Mouse (Mus musculus) liver, embryonic 11.5 days (tissue): ENCODE data around the gene Sumo3. TPM values are rescaled to one million over a fixed set of nuclear protein-coding genes. Genes with fewer than 3 reads are reported as not detected.

ENCODE experiments used
- microRNA counts: library from miRNA; unstranded; fragments of <30 nt; microRNA quantifications from one replicate; lab custom pipeline; 2015
- microRNA-seq: library from miRNA; unstranded; fragments of <30 nt; microRNA quantifications from one replicate; pipeline ENCODE4, GENCODE M21; 2017; ENCODE audit warnings: borderline number of aligned reads
- polyA plus RNA-seq: library from polyadenylated mRNA; unstranded; fragments of >200 nt; fragmentation: Nextera tagmentation; extraction: Ambion mirVana; gene quantifications from 2 replicates; pipeline ENCODE4 v1.2.1, GENCODE M21; 2014

The Sumo3 gene
- polyA plus RNA-seq, 1 experiment from 2014 or later = 249 TPM

MicroRNA genes within 50 kb of the gene (microRNA counts, 519-probe panel; counts per million panel counts)
- not detected for microRNA mmu-miR-1930 (lab: Ali Mortazavi, UCI)

Small RNAs within 50 kb of the gene (microRNA-seq; reads per million reads assigned to microRNA genes)
- 44.7 reads per million, percentile 40 among the genes with 10 or more reads in this experiment for gene Mir1930

Other genes with a start within 250 kb of the Sumo3 start
- 3.5 and 4.5 TPM in 2 replicates for gene Adarb1, start 187.8 kb upstream of the Sumo3 start, polyA plus RNA-seq
- 42.6 and 47.4 TPM in 2 replicates for gene Fam207a, start 90.3 kb upstream of the Sumo3 start, polyA plus RNA-seq
- gene Itgb2, start 75.8 kb upstream of the Sumo3 start, polyA plus RNA-seq = 18.6 and 19.1 TPM in 2 replicates
- gene Pttg1ip, start 24.4 kb upstream of the Sumo3 start, polyA plus RNA-seq = 94.0 and 99.7 TPM in 2 replicates
- 1.8 and 4.5 TPM in 2 replicates for gene Gm49325, start 100 bp downstream of the Sumo3 start, polyA plus RNA-seq
- 62.1 and 67.9 TPM in 2 replicates for gene Ube2g2, start 16.2 kb downstream of the Sumo3 start, polyA plus RNA-seq
- gene Tspear, start 80.5 kb downstream of the Sumo3 start, polyA plus RNA-seq = 0.16 TPM in 1 of 2 replicates, not detected in the other
- not detected in 2 replicates for gene Gm19402, start 84.7 kb downstream of the Sumo3 start, polyA plus RNA-seq
- not detected in 2 replicates for gene Gm9508, start 91.1 kb downstream of the Sumo3 start, polyA plus RNA-seq
- not detected in 2 replicates for gene Gm10272, start 100.5 kb downstream of the Sumo3 start, polyA plus RNA-seq
- not detected in 2 replicates for gene Gm10024, start 105.4 kb downstream of the Sumo3 start, polyA plus RNA-seq
- not detected in 2 replicates for gene Gm10142, start 109.7 kb downstream of the Sumo3 start, polyA plus RNA-seq
- not detected in 2 replicates for gene Krtap12-1, start 114.5 kb downstream of the Sumo3 start, polyA plus RNA-seq
- gene Gm10100, start 120.4 kb downstream of the Sumo3 start, polyA plus RNA-seq = not detected in 2 replicates
- not detected in 2 replicates for gene Gm18596, start 136.5 kb downstream of the Sumo3 start, polyA plus RNA-seq
- gene Gm9736, start 145.3 kb downstream of the Sumo3 start, polyA plus RNA-seq = not detected in 2 replicates
- not detected in 2 replicates for gene Gm3233, start 153.6 kb downstream of the Sumo3 start, polyA plus RNA-seq
- not detected in 2 replicates for gene Gm3238, start 165.2 kb downstream of the Sumo3 start, polyA plus RNA-seq
- not detected in 2 replicates for gene Gm7138, start 170.8 kb downstream of the Sumo3 start, polyA plus RNA-seq
- not detected in 2 replicates for gene Gm3250, start 176.4 kb downstream of the Sumo3 start, polyA plus RNA-seq
- gene Gm7137, start 182.1 kb downstream of the Sumo3 start, polyA plus RNA-seq = not detected in 2 replicates
- not detected in 2 replicates for gene Gm9639, start 189.0 kb downstream of the Sumo3 start, polyA plus RNA-seq
- not detected in 2 replicates for gene Gm19668, start 193.0 kb downstream of the Sumo3 start, polyA plus RNA-seq
- gene Gm9507, start 205.7 kb downstream of the Sumo3 start, polyA plus RNA-seq = not detected in 2 replicates
- gene Gm2696, start 208.6 kb downstream of the Sumo3 start, polyA plus RNA-seq = not detected in 2 replicates
- not detected in 2 replicates for gene Krtap10-4, start 221.0 kb downstream of the Sumo3 start, polyA plus RNA-seq
- gene Krtap10-10, start 229.8 kb downstream of the Sumo3 start, polyA plus RNA-seq = not detected in 2 replicates
- gene Gm36176, start 240.7 kb downstream of the Sumo3 start, polyA plus RNA-seq = not detected in 2 replicates
- not detected in 2 replicates for gene Gm10318, start 246.8 kb downstream of the Sumo3 start, polyA plus RNA-seq